In the genomic region with DNA sequence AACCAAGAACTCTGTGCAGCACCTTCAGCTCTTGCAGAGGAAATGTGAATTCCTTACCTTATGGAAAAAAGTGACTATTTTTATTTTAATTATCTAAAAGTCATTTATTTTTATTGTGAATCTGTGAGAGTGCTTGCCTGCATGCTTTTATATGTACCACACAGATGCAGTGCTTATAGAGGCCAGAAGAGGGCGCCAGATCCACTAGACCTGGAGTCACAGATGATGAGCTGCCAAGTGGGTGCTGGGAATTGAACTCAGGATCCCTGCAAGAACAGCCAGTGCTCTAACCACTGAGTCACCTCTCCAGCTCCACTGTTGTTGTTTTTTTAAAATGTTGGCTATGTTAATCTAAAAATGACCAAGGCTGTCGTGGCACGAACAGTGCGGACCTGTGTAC, we compare ENCODE assay signal across 14 mouse cellular contexts.
DNase-seq lines count a peak whose midpoint lies in the region; ATAC-seq and TF ChIP-seq lines count a peak whose summit lies in the region.
"Had no signal": no experiment of that assay in that cellular context is flagged by ENCODE, and none has a peak within 500 bp of the region (broad histone marks: within the 10 kb centered on the region; RNA-seq: fewer than 3 reads in every experiment).

No protein-coding gene starts in this region.

- peak; percentile 16; the same call in 1 of the 2 replicates for TF ChIP-seq CTCF in left cerebral cortex, adult 2 months (IDR thresholded peaks at IDR 0.05)
- TF ChIP-seq CTCF in thymus, adult 2 months (IDR thresholded peaks at IDR 0.05; ENCODE audit: borderline replicate concordance, control insufficient read depth, extremely low read depth, insufficient read depth, low read length, poor library complexity), result peak; percentile 29; the same call in 1 of the 2 replicates
- 0 out of 2 replicates have a peak, but pooled peaks have one; percentile 7 for TF ChIP-seq CTCF in small intestine, adult 2 months (IDR thresholded peaks at IDR 0.05; ENCODE audit: extremely low read depth, insufficient read length, insufficient replicate concordance, low read depth, low read length)

- peak; percentile 37 for DNase-seq in CD4-positive, CD25-positive, alpha-beta regulatory T cell, adult 2 months (ENCODE audit: low read depth, low spot score)
- DNase-seq in left cerebral cortex, adult 2 months (ENCODE audit: extremely low spot score in 1 of 2, low spot score in 2 of 2), result no peak
- no peak for DNase-seq in left cerebral cortex, adult 8-10 months (ENCODE audit: low spot score in 2 of 2)
- DNase-seq in thymus, adult 2 months, result no peak
- DNase-seq in thymus, postnatal 10 days (ENCODE audit: low spot score in 2 of 2), result no peak
- no peak for DNase-seq in adrenal gland, adult 18-20 months (ENCODE audit: low spot score in 2 of 2)
- DNase-seq: right cerebral cortex, postnatal 25 days had no signal

- H3K4me3 ChIP-seq in left cerebral cortex, adult 2 months, result no peak overlapping the region
- no peak overlapping the region for H3K4me3 ChIP-seq in thymus, adult 2 months (ENCODE audit: control insufficient read depth, insufficient read depth, low read length)
- no peak overlapping the region for H3K4me3 ChIP-seq in small intestine, adult 2 months (ENCODE audit: low read depth, low read length)
- H3K4me3 ChIP-seq: hindbrain, embryonic 15.5 days; kidney, embryonic 15.5 days; limb, embryonic 13.5 days; stomach, embryonic 15.5 days had no signal

- intact Hi-C loops in left cerebral cortex, adult 2 months (cut with DNase I), result no loop called here

- no peak overlapping the region for H3K27ac ChIP-seq in left cerebral cortex, adult 2 months
- no peak overlapping the region for H3K27ac ChIP-seq in thymus, adult 2 months (ENCODE audit: control insufficient read depth, insufficient read depth, low read length)
- H3K27ac ChIP-seq in small intestine, adult 2 months (ENCODE audit: insufficient read depth, low read depth, low read length), result no peak overlapping the region
- H3K27ac ChIP-seq: hindbrain, embryonic 15.5 days; kidney, embryonic 15.5 days; limb, embryonic 13.5 days; macrophage; stomach, embryonic 15.5 days had no signal

- H3K4me1 ChIP-seq in thymus, adult 2 months (replicated peaks; ENCODE audit: control insufficient read depth, insufficient read depth, low read length), result peaks cover 1% of the 10 kb centered on the region
- no peaks in the 10 kb centered on the region for H3K4me1 ChIP-seq in small intestine, adult 2 months (ENCODE audit: control insufficient read depth, insufficient read depth, insufficient read length, low read length)
- H3K4me1 ChIP-seq: hindbrain, embryonic 15.5 days; kidney, embryonic 15.5 days; limb, embryonic 13.5 days; stomach, embryonic 15.5 days had no signal

- no peak for TF ChIP-seq POLR2A in thymus, adult 2 months (IDR thresholded peaks at IDR 0.05; ENCODE audit: control insufficient read depth, extremely low read depth, insufficient read depth, low read length, poor library complexity)
- TF ChIP-seq POLR2A in small intestine, adult 2 months (IDR thresholded peaks at IDR 0.05; ENCODE audit: low read depth, low read length), result no peak

- no peaks in the 10 kb centered on the region for H3K36me3 ChIP-seq in thymus, adult 2 months (ENCODE audit: control insufficient read depth, insufficient read depth, low read length)
- no peaks in the 10 kb centered on the region for H3K36me3 ChIP-seq in small intestine, adult 2 months (ENCODE audit: control insufficient read depth, insufficient read depth, low read length)
- H3K36me3 ChIP-seq: hindbrain, embryonic 15.5 days; kidney, embryonic 15.5 days; limb, embryonic 13.5 days; stomach, embryonic 15.5 days had no signal

- no peak for ATAC-seq in CD4-positive, CD25-positive, alpha-beta regulatory T cell, adult 4 months

- no peaks in the 10 kb centered on the region for H3K27me3 ChIP-seq in thymus, adult 2 months (ENCODE audit: control insufficient read depth, insufficient read depth, low read length)
- H3K27me3 ChIP-seq in small intestine, adult 2 months (ENCODE audit: control insufficient read depth, insufficient read depth, low read length), result no peaks in the 10 kb centered on the region
- H3K27me3 ChIP-seq: hindbrain, embryonic 15.5 days; kidney, embryonic 15.5 days; limb, embryonic 13.5 days; stomach, embryonic 15.5 days had no signal

- 85% methylated on average over 4 of the region's 4 CpGs for WGBS in thymus, adult 2 months
- 85% methylated on average over 4 of the region's 4 CpGs for WGBS in small intestine, adult 2 months
